Mouse (Mus musculus): ENCODE measurements around the gene Megf11. TPM values are rescaled to one million over a fixed set of nuclear protein-coding genes. Genes with fewer than 3 reads are reported as not detected.

Megf11 gene
- polyA plus RNA-seq, 1 experiment from 2014 or later, result 0.27 TPM

DNA sequence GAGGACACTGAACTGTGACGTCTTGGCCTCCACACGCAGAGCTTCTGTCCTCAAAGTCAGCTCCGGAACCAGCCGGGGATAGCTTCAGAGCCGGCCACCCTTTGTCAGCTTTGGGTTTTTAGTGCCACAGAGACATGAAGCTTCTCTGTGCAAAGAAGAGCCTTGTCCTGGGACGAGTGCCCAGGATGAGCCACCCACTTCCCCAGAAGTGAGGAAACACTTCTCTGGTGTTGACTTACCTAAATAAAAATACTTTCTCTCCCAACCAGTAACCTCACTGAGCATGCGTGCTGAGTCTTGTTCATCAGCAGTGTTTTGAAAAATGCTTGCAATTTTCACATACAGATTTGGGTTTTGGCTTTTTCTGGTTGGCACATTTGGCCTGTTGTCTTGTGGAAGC, 29.8 kb upstream of the Megf11 start:
- Histone ChIP-seq H3K27ac (no peak overlapping the region), H3K9me3 (replicated peaks) (no peaks in the 10 kb centered on the region), H3K9ac (no peak overlapping the region), H3K4me1 (no peaks in the 10 kb centered on the region), H3K4me3 (no peak overlapping the region), H3K4me2 (no peak overlapping the region), H3K27me3 (replicated peaks) (no peaks in the 10 kb centered on the region; the same call in 1 of the 2 replicates), H3K36me3 (no peaks in the 10 kb centered on the region)
- no peak for ATAC-seq
- WGBS (ENCODE audit: insufficient replicate concordance), result 74% methylated on average over 7 of the region's 7 CpGs

DNA sequence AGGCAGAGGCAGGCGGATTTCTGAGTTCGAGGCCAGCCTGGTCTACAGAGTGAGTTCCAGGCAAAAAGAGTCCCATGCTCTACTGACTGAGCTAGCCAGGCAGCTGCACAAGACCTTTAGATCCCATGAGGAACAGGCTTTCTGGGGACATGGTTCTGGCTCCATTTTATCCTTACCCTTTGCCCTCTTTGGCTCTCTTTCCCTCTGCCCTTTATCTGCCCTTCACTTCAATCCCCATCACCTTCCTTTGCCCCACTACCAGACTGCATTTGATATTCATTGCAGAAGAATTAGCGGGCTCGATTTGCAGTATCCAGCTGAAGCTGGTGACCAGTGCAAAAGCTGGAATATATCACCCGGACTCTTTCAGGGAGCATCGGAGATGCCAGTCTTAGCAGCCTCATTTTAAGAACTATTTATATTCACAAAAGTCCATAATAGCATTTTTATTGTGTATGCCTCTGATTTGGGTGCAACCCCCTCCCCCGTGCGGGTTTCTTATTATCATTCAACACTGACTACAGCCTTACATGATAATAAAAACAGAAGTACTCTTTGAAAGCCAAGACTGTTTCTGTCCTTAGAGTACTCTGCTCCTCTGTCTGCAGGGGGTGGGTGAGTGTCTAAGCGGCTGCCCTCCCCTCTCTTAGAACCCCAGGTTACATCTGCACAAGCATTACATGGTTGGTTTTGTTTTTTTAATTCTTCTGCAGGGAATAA, 24.0 kb upstream of the Megf11 start:
- H3K4me1 ChIP-seq, result no peaks in the 10 kb centered on the region
- no peak overlapping the region for H3K4me2 ChIP-seq
- no peak overlapping the region for H3K9ac ChIP-seq
- 68% methylated on average over 9 of the region's 9 CpGs for WGBS (ENCODE audit: insufficient replicate concordance)
- peaks cover 5% of the 10 kb centered on the region; the same call in 1 of the 2 replicates for H3K27me3 ChIP-seq (replicated peaks)
- no peak overlapping the region for H3K4me3 ChIP-seq
- no peak for ATAC-seq
- H3K27ac ChIP-seq, result no peak overlapping the region
- H3K9me3 ChIP-seq (replicated peaks), result no peaks in the 10 kb centered on the region
- no peaks in the 10 kb centered on the region for H3K36me3 ChIP-seq

- H3K9ac ChIP-seq, result no peak overlapping the region
- H3K36me3 ChIP-seq, result no peaks in the 10 kb centered on the region
- WGBS (ENCODE audit: insufficient replicate concordance), result 50% methylated on average over 7 of the region's 7 CpGs
- no peak overlapping the region for H3K4me2 ChIP-seq
- peaks cover 20% of the 10 kb centered on the region; the same call in 1 of the 2 replicates for H3K27me3 ChIP-seq (replicated peaks)
- no peak overlapping the region for H3K27ac ChIP-seq
- H3K4me3 ChIP-seq, result no peak overlapping the region
- H3K9me3 ChIP-seq (replicated peaks), result no peaks in the 10 kb centered on the region
- H3K4me1 ChIP-seq, result no peaks in the 10 kb centered on the region
- ATAC-seq, result no peak
Observed at GRCm38 (mm10) chr9:64369871-64370270, 15.6 kb upstream of the Megf11 start.

- Histone ChIP-seq H3K9me3 (replicated peaks) (no peaks in the 10 kb centered on the region), H3K27me3 (replicated peaks) (peaks cover 25% of the 10 kb centered on the region), H3K9ac (no peak overlapping the region), H3K4me1 (no peaks in the 10 kb centered on the region), H3K27ac (no peak overlapping the region), H3K4me3 (no peak overlapping the region), H3K4me2 (no peak overlapping the region), H3K36me3 (no peaks in the 10 kb centered on the region)
- ATAC-seq, result no peak
- whole genome bisulfite sequencing (ENCODE audit: insufficient replicate concordance), result 49% methylated on average over 11 of the region's 11 CpGs
Observed at GRCm38 (mm10) chr9:64371305-64371819, 14.1 kb upstream of the Megf11 start.

DNA sequence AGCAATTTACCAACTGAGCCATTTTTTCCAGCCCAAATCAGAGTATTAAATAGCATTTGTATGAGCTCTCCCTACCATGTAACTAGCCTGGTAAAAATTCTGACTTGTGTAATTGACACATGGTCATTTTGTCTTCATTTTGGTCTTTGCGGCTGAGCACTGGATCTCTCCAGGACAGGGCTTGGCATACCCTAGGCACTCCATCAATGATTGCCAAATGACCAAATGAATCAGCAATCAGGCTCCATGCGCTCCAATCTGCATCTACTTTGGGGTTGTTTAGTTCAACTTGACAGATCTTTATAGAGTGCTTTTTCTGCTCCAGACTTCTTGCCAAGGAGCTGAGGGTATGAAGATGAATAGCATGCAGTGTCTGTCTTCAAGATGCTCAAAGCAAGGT, 9.0 kb upstream of the Megf11 start:
- Histone ChIP-seq H3K4me3 (no peak overlapping the region), H3K9ac (no peak overlapping the region), H3K9me3 (replicated peaks) (no peaks in the 10 kb centered on the region), H3K4me2 (no peak overlapping the region), H3K27me3 (replicated peaks) (peaks cover 28% of the 10 kb centered on the region), H3K27ac (no peak overlapping the region), H3K36me3 (no peaks in the 10 kb centered on the region), H3K4me1 (no peaks in the 10 kb centered on the region)
- no peak for ATAC-seq
- 78% methylated on average over 2 of the region's 2 CpGs for WGBS (ENCODE audit: insufficient replicate concordance)

- Histone ChIP-seq H3K4me2 (no peak overlapping the region), H3K9me3 (replicated peaks) (no peaks in the 10 kb centered on the region), H3K4me1 (peaks cover 13% of the 10 kb centered on the region), H3K36me3 (no peaks in the 10 kb centered on the region), H3K4me3 (no peak overlapping the region), H3K27me3 (replicated peaks) (peaks cover 68% of the 10 kb centered on the region), H3K9ac (no peak overlapping the region), H3K27ac (no peak overlapping the region)
- ATAC-seq, result no peak
- WGBS (ENCODE audit: insufficient replicate concordance), result 52% methylated on average over 10 of the region's 10 CpGs
Observed at GRCm38 (mm10) chr9:64383021-64383788, 2.2 kb upstream of the Megf11 start.

DNA sequence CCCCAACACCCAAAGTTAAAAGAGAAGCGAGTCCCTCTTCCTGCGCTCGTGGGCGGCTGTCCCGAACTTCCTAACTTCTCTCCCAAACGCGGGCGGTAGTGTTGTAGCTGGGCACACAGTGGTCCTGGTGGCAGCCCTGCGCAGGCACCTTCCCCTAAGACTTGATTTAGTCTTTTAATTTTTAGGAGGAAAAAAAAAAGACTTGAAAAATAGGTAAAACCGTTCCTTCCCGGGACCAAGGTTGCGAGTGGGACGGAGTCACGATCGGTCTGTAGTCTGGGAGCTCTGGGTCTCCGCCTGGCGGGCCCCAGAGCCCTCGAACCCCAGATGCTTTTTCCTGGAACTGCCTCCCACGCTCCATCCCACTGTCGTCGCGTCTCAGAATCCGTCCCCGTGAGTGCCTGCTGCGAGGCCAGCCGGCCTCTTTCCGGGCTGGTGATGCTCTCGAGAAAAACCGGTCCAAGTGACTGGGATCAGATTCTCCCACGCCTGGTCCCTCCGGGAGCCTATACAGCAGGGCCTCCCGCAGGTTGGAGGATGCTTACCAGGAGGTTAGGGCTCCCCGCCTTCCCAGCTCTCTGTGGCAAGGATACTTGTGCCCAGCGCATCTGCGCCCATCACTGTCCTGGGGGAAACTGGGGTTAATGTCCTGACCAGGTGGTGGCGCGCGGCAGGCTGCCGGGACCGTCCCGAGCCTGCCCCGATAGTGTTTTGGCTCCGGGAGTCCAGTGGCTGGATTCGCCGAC, 1.2 kb downstream of the Megf11 start:
- no peak for ATAC-seq
- Histone ChIP-seq H3K9ac (no peak overlapping the region), H3K27me3 (replicated peaks) (peaks cover 93% of the 10 kb centered on the region), H3K27ac (no peak overlapping the region), H3K4me1 (peaks cover 13% of the 10 kb centered on the region), H3K36me3 (no peaks in the 10 kb centered on the region), H3K9me3 (replicated peaks) (no peaks in the 10 kb centered on the region), H3K4me3 (peak overlapping the region; percentile 49), H3K4me2 (peak overlapping the region; percentile 70)
- 4% methylated on average over 45 of the region's 45 CpGs for WGBS (ENCODE audit: insufficient replicate concordance)

GRCm38 (mm10) chr9:64389576-64390292, 4.3 kb downstream of the Megf11 start:
- no peak overlapping the region for H3K4me2 ChIP-seq
- H3K4me1 ChIP-seq, result peaks cover 13% of the 10 kb centered on the region
- no peaks in the 10 kb centered on the region for H3K36me3 ChIP-seq
- 54% methylated on average over 7 of the region's 7 CpGs for WGBS (ENCODE audit: insufficient replicate concordance)
- H3K4me3 ChIP-seq, result no peak overlapping the region
- peaks cover 67% of the 10 kb centered on the region for H3K27me3 ChIP-seq (replicated peaks)
- no peak overlapping the region for H3K27ac ChIP-seq
- no peak for ATAC-seq
- H3K9me3 ChIP-seq (replicated peaks), result no peaks in the 10 kb centered on the region
- no peak overlapping the region for H3K9ac ChIP-seq

DNA sequence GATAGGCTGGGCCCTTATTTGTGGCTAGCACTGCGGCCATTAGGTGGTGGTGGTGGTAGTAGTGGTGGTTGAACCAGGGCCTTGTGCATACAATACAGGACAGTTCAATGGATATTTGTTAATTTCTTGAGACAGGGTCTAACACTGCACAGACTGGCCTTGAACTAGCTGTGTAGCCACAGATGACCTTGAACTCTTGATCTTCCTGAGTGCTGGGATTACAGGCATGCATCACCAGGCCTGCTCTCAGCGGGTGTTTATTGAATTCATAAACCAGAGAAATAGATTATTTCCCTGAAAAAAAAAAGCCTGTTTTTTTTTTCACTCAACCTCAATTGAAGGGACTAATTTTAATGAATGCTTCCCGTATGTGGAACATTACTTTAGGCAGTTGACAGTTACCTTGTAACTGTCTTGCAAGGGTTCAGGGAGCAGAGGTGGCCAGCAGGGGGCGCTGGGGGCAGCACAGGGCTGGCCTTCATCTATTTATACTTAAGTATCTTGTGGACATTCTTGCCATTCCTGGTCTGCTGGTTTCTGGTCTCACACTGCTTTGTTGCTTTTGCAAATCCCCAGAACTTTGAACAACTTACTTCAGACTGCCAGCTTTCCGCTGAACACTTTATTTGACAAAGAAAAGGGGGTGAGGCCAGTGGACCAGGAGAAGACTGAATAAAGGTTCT, 8.6 kb downstream of the Megf11 start:
- H3K4me1 ChIP-seq, result peaks cover 6% of the 10 kb centered on the region
- ATAC-seq, result no peak
- H3K4me2 ChIP-seq, result no peak overlapping the region
- H3K27me3 ChIP-seq (replicated peaks), result peaks cover 29% of the 10 kb centered on the region
- H3K4me3 ChIP-seq, result no peak overlapping the region
- H3K36me3 ChIP-seq, result no peaks in the 10 kb centered on the region
- no peaks in the 10 kb centered on the region for H3K9me3 ChIP-seq (replicated peaks)
- no peak overlapping the region for H3K9ac ChIP-seq
- H3K27ac ChIP-seq, result no peak overlapping the region
- 43% methylated on average over 5 of the region's 5 CpGs for WGBS (ENCODE audit: insufficient replicate concordance)

GRCm38 (mm10) chr9:64395238-64395920, 10.0 kb downstream of the Megf11 start:
- Histone ChIP-seq H3K9me3 (replicated peaks) (no peaks in the 10 kb centered on the region), H3K27ac (no peak overlapping the region), H3K4me1 (peaks cover 6% of the 10 kb centered on the region), H3K4me3 (no peak overlapping the region), H3K27me3 (replicated peaks) (peaks cover 29% of the 10 kb centered on the region), H3K36me3 (no peaks in the 10 kb centered on the region), H3K4me2 (no peak overlapping the region), H3K9ac (no peak overlapping the region)
- WGBS (ENCODE audit: insufficient replicate concordance), result 64% methylated on average over 7 of the region's 7 CpGs
- ATAC-seq, result no peak
